Comparison of ENCODE assay signal across 17 mouse cellular contexts in the genomic region with DNA sequence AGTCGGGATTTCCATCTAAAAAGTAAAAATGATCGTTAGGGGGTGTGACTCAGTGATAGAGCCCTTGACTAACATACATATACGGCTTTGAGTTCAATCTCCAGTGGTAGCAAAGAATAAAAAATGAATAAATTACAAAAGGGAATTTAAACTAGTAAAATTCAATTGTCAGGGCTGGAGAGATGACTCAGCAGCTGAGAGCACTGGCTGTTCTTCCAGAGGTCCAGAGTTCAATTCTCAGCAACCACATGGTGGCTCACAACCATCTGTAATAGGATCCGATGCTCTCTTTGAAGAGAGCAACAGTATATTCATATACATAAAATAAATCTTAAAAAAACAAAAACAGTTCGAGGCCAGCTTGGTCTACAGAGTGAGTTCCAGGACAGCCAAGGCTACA.
"Had no signal": no experiment of that assay in that cellular context is flagged by ENCODE, and none has a peak within 500 bp of the region (broad histone marks: within the 10 kb centered on the region; RNA-seq: fewer than 3 reads in every experiment).

No protein-coding gene starts in this region.

- H3K4me1 ChIP-seq: midbrain, embryonic 10.5 days; midbrain, embryonic 12.5 days; neural tube, embryonic 13.5 days; neural tube, embryonic 15.5 days had no signal

- H3K27me3 ChIP-seq: midbrain, embryonic 12.5 days; neural tube, embryonic 13.5 days; neural tube, embryonic 15.5 days had no signal

- ATAC-seq: midbrain, embryonic 16.5 days had no signal

- H3K9ac ChIP-seq: lung, embryonic 14.5 days; midbrain, embryonic 12.5 days; neural tube, embryonic 13.5 days; neural tube, embryonic 15.5 days had no signal

- H3K36me3 ChIP-seq: midbrain, embryonic 10.5 days; midbrain, embryonic 12.5 days; neural tube, embryonic 13.5 days; neural tube, embryonic 15.5 days had no signal

- H3K9me3 ChIP-seq: midbrain, embryonic 12.5 days; neural tube, embryonic 15.5 days had no signal

- H3K4me3 ChIP-seq: midbrain, embryonic 10.5 days; midbrain, embryonic 12.5 days; myocyte; neural tube, embryonic 13.5 days; neural tube, embryonic 15.5 days had no signal

- H3K4me2 ChIP-seq: lung, embryonic 14.5 days; midbrain, embryonic 12.5 days; neural tube, embryonic 13.5 days; neural tube, embryonic 15.5 days had no signal

- DNase-seq: lung, embryonic 14.5 days; lung, postnatal 10 days; lung, postnatal 4 days; midbrain, embryonic 14.5 days; retina, postnatal 1 day; right cerebral cortex, adult 18-20 months; right cerebral cortex, postnatal 25 days; right cerebral cortex, postnatal 4 days; spleen, adult 18-20 months; thymus, adult 18-20 months; thymus, postnatal 25 days had no signal

- H3K27ac ChIP-seq: midbrain, embryonic 10.5 days; midbrain, embryonic 12.5 days; neural tube, embryonic 13.5 days; neural tube, embryonic 15.5 days had no signal
